Mouse (Mus musculus) heart, postnatal 10 days (tissue): ENCODE results near the gene Fam133b. TPM values are rescaled to one million over a fixed set of nuclear protein-coding genes. Genes with fewer than 3 reads are reported as not detected.
"Not testable (repeated sequence)": the region's sequence is repeated elsewhere in the genome, so short reads cannot be mapped to it uniquely, and the experiment has no call there.

Experiments
- DNase-seq, 2 experiments: peaks; one replicate each; pipeline ENCODE4 v3.0.0; 2021
- intact Hi-C: fragments of 180-260 bp; cut with DNase I; formaldehyde crosslinking; loops from one replicate; pipeline ENCODE4 v1.15.1; 2025
- total RNA-seq, 2 experiments: library from RNA; stranded (reverse); gene quantifications; 2 replicates each; pipeline ENCODE4 v1.2.3; 2021

Fam133b gene
- total RNA-seq, 2 experiments from 2014 or later: 20.8 to 21.4 TPM

GRCm38 (mm10) chr5:3596399-3596766, 52.8 kb downstream of the Fam133b start, which contains the start of gene Rbm48:
Gene Rbm48, minus strand, starts transcription at chr5:3596585.
- intact Hi-C loops: no loop called here
- peak; percentile 80 to 87 for DNase-seq

GRCm38 (mm10) chr5:3597171-3597570, 53.5 kb downstream of the Fam133b start:
- DNase-seq: no peak
- intact Hi-C loops: no loop called here

DNA sequence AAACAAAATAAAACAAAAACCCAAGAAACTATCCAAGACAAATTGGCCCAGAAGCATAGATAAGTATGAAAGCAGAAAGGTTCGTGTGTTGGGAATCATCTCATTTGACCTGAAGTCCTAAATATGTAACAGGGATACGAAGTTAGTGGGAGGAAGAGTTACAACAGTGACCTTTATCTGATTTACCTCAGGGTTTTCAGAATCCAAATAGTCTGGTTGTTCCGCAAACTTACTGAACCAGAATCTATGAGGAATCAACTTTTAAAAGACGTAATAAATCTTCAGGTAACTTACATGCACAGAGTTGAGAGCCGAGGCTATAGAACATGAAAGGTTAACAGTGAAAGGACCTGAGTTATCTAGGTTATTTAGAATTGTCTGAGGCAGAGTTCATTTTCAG, 55.1 kb downstream of the Fam133b start:
- intact Hi-C loops: no loop called here
- no peak for DNase-seq

DNA sequence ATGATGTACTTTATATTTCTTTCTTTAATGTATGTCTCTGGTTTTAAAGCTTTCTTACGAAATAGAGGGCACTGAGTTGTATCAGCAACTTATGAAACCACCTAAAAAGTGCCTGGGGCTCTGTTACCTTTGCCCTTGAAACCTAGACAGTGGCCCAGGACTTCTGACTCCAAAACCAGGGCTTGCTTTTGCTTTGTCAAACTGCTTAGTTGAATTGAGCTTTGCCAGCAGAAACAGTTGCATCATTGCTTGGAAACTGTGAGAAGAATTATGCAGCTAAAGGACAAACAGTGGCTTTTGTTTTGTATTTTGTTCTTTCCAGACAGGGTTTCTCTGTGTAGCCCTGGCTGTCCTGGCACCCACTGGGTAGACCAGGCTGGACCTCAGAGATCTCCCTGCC, 56.7 kb downstream of the Fam133b start:
- DNase-seq: no peak
- intact Hi-C loops: no loop called here

GRCm38 (mm10) chr5:3600790-3601189, 57.2 kb downstream of the Fam133b start:
- DNase-seq: no peak
- intact Hi-C loops: no loop called here

DNA sequence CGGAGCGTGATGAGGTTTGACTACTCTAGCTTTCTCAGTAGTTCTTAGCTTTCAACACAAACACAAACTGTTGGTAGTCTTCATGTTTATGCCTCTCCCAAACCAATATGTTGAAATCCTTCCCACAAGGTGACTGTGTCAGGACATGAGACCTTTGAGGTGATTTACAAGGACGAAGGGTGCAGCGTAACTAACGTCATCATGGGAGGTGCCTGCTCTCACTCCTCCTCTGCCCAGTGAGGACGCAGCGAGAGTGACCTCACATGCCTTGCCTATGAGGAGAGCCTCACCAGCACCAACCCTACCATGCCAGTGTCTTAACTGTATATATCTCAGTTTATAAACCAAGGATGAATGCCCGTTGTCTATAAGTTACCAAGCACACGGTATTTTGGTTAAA, 63.5 kb downstream of the Fam133b start:
- DNase-seq: no peak
- intact Hi-C loops: no loop called here

GRCm38 (mm10) chr5:3609241-3609640, 65.6 kb downstream of the Fam133b start:
- DNase-seq: no peak
- intact Hi-C loops: no loop called here

DNA sequence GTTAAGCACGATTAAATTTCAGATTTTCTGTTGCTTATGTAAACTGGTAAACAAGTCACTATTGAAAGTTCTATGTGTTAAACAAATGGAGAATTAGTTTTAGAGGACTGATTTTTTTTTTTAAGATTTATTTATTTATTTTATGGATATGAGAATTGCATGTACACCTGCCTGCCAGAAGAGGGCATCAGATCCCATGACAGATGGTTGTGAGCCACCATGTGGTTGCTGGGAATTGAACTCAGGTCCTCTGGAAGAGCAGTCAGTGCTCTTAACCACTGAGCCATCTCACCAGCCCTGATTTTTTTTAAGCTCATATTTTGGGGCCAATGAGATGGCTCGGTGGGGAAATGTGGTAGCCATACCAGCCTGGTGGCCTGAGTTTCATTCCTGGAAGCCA, 68.2 kb downstream of the Fam133b start:
- intact Hi-C loops, DNase-seq: not testable (repeated sequence)

Other genes with a start within 250 kb of the Fam133b start
- 10 to 100 TPM; 41.9 to 48.2 TPM for gene Cdk6, start 202.3 kb upstream of the Fam133b start, total RNA-seq
- gene 1700109H08Rik, start 27.7 kb downstream of the Fam133b start, total RNA-seq: 1 to 10 TPM; 2.8 to 3.6 TPM
- gene Pex1, start 52.2 kb downstream of the Fam133b start, total RNA-seq: 10 to 100 TPM; 11.0 to 12.1 TPM
- gene Rbm48, start 52.8 kb downstream of the Fam133b start, total RNA-seq: 1 to 10 TPM; 5.9 to 6.6 TPM
- not detected for gene Tmbim7, start 107.3 kb downstream of the Fam133b start, total RNA-seq
- 100 to 1,000 TPM in 1 of 2 experiments, 10 to 100 TPM in 1; 99.2 to 106 TPM for gene Gatad1, start 113.4 kb downstream of the Fam133b start, total RNA-seq